Mouse (Mus musculus): ENCODE results near the gene Med24.

Med24 gene

DNA sequence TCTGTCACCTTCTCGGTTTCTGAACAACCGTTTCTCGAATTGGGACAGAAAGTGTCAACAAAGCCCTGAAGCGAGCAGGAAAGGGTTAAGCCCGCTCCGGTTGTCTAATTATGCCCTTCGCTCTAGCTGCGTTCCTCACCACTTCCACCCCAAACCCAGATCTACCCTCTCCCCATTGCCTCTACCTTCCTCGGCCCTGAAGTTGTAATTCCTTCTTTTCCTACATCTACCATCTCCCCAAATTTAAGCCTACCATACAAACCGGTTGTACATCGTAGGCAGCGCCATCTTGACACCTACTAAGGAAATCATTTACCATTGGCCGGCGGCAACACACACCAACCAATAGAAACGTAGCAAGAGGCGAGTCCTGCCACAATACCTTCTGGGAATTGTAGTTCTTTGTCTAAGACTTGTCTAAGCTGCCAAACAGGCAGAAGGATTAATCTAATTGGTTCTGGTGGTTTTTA is at the start of gene Med24:
Gene Med24, minus strand, starts transcription at position 317 of the 470 bp plus-strand sequence.
- Histone ChIP-seq H3K9me3 (ENCODE audit: low read length) (peaks cover 2% of the 10 kb centered on the region), H3K27me3 (ENCODE audit: insufficient read depth, low read length) (peaks cover 14% of the 10 kb centered on the region; the same call in 1 of the 2 replicates), H3K4me1 (replicated peaks; ENCODE audit: low read depth, low read length) (peaks cover 24% of the 10 kb centered on the region), H3K4me3 (replicated peaks; ENCODE audit: low read length) (peak within 1 kb of the TSS; percentile 92), H3K36me3 (ENCODE audit: insufficient read depth, low read length) (peaks cover 33% of the 10 kb centered on the region)
- TF ChIP-seq CTCF (conservative IDR thresholded peaks at IDR 0.05; ENCODE audit: low read length): no peak
- no peak for TF ChIP-seq NANOG (IDR thresholded peaks at IDR 0.05; ENCODE audit: borderline replicate concordance, low read length)
- TF ChIP-seq POU5F1 (IDR thresholded peaks at IDR 0.05; ENCODE audit: borderline replicate concordance, low read length): no peak

DNA sequence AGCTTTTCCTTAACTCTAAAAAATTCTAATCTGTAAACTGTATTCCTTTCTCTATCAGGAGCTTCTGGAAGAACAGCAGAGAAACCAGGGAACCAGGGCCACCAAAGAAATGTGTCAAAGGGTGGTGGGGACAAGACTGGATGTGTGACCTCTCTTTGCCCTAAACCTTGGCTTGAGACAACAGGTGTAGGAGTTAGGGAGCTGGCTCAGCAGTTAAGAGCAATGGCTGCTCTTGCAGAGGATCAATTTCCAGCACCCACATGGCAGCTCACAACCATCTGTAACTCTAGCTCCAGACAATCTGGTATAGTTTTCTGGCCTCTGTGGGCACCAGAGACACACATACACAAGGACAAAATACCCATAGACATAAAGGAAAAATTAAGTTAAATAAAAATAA is 48.7 kb upstream of the Med24 start:
- Histone ChIP-seq H3K36me3 (ENCODE audit: insufficient read depth, low read length) (0 out of 2 replicates have a peak, but pooled peaks cover under 1% of the 10 kb centered on the region), H3K9me3 (ENCODE audit: low read length) (no peaks in the 10 kb centered on the region), H3K4me1 (replicated peaks; ENCODE audit: low read depth, low read length) (peaks cover 87% of the 10 kb centered on the region), H3K4me3 (replicated peaks; ENCODE audit: low read length) (no peak overlapping the region), H3K27me3 (ENCODE audit: insufficient read depth, low read length) (peaks cover 24% of the 10 kb centered on the region)
- TF ChIP-seq NANOG (IDR thresholded peaks at IDR 0.05; ENCODE audit: borderline replicate concordance, low read length) (no peak), CTCF (conservative IDR thresholded peaks at IDR 0.05; ENCODE audit: low read length) (no peak), POU5F1 (IDR thresholded peaks at IDR 0.05; ENCODE audit: borderline replicate concordance, low read length) (no peak)

DNA sequence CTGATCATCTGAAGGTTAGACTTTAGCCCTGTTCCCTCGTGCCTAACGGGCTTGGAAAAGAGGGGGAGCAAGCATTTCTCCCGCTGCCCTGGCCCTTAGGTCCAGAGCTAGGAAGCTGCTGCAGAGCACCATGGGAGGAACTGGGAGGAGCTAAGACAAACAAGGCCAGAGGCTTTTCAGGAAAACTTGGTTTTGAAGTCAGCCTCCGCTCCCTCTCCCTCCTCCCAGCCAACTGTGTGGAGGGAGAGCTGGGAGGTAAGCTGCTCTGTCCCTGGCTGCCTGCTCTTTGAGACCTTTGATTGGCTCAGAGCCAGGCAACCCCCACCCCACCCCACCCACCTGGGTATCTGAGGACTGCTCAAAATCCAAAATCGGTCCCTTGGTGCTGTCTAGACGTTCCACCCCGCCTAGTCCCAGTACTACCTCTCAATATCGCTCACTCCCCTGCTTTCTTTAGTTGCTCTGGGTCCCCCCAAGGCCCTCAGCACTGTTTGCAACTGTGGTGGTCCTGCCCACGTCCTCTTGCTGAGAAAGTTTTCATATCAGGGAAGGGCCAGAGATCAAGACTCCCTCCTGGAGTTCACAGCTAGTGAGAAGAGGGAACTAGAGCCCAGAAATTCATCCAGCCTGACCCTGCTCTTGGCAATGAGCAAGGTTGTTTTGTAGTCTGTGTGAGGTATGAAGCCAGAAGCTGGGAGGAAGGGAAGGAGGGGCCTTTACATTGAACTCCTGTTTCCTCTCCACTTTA is 47.8 kb upstream of the Med24 start:
- H3K36me3 ChIP-seq (ENCODE audit: insufficient read depth, low read length): peaks cover 7% of the 10 kb centered on the region
- H3K4me1 ChIP-seq (replicated peaks; ENCODE audit: low read depth, low read length): peaks cover 83% of the 10 kb centered on the region

DNA sequence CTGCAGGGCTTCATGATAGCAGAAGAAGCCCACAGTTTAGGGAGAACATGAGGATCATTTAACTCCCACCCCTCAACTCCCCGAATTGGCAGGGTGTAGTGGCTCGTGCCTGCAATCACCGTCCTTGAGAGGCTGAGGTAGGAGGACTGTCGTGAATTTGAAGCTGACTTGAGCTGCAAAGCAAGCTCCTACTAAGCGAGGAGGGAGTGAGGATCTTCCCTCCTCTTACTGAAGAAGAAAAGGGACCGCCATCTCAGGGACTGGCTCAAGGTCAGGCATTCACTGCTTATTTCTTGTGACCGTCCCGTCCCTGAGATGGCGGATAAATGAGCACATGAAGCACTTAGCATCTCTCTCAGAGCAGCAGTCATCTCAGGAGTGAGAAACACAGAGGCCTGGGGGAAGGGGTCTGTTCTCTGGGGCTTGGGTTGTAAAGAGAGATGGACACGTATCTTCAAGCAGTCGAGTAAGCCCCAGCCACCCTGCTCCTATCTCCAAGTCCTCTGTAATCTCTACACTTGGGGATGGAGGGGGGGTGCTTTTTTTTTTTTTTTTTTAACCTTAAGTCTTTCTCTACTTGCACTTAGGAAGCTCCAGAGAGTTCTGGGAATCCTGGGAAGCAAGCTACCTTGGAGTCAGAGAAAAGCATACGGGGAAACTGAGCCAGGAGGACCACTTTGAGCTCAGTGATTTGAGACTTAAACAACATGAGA is 47.0 kb upstream of the Med24 start:
- H3K9me3 ChIP-seq (ENCODE audit: low read length): no peaks in the 10 kb centered on the region
- peaks cover 15% of the 10 kb centered on the region for H3K36me3 ChIP-seq (ENCODE audit: insufficient read depth, low read length)
- no peak for TF ChIP-seq NANOG (IDR thresholded peaks at IDR 0.05; ENCODE audit: borderline replicate concordance, low read length)
- TF ChIP-seq POU5F1 (IDR thresholded peaks at IDR 0.05; ENCODE audit: borderline replicate concordance, low read length): no peak
- TF ChIP-seq CTCF (conservative IDR thresholded peaks at IDR 0.05; ENCODE audit: low read length): no peak
- peak overlapping the region; percentile 79 for H3K4me3 ChIP-seq (replicated peaks; ENCODE audit: low read length)
- peaks cover 77% of the 10 kb centered on the region for H3K4me1 ChIP-seq (replicated peaks; ENCODE audit: low read depth, low read length)
- H3K27me3 ChIP-seq (ENCODE audit: insufficient read depth, low read length): peaks cover 23% of the 10 kb centered on the region

More for the DNA sequence above, 47.8 kb upstream of the Med24 start:
- TF ChIP-seq CTCF (conservative IDR thresholded peaks at IDR 0.05; ENCODE audit: low read length): no peak
- no peak for TF ChIP-seq NANOG (IDR thresholded peaks at IDR 0.05; ENCODE audit: borderline replicate concordance, low read length)
- no peak for TF ChIP-seq POU5F1 (IDR thresholded peaks at IDR 0.05; ENCODE audit: borderline replicate concordance, low read length)
- Histone ChIP-seq H3K9me3 (ENCODE audit: low read length) (no peaks in the 10 kb centered on the region), H3K27me3 (ENCODE audit: insufficient read depth, low read length) (peaks cover 28% of the 10 kb centered on the region), H3K4me3 (replicated peaks; ENCODE audit: low read length) (peak overlapping the region; percentile 79)

DNA sequence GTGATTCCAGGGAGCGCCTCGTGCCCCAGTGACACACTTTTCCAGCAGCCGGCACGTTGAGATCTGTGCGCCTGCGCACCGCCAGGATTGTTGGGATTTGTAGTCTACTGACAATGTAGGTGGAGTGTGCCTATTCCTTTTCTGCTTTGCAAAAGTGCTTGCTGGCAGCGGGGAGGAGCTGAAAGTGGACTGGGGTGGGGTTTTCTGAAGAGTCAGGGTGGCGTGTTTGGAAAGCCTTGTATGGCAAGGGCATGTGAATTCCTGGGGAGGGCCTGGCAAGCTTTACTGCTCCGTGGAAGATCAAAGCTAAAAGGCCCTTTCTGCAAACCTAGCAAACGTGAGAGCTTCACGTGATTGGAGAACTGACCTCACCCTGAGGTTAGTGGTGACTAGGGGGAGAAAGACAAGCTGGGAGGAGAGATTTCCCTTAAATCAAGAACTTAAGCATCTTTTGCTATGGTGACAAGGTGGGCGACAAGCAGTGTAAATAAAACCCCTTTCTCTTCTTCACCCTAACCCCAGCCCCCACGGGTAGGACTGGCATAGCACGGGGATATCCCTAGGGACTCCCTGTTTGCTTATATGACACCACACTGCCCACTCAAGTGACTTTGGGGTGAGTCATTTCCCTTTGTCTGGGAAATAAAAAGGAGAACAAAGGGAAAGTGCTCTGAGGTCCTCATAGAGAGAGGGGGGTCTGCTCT is 46.3 kb upstream of the Med24 start:
- TF ChIP-seq CTCF (conservative IDR thresholded peaks at IDR 0.05; ENCODE audit: low read length) (no peak), POU5F1 (IDR thresholded peaks at IDR 0.05; ENCODE audit: borderline replicate concordance, low read length) (no peak), NANOG (IDR thresholded peaks at IDR 0.05; ENCODE audit: borderline replicate concordance, low read length) (no peak)
- Histone ChIP-seq H3K4me1 (replicated peaks; ENCODE audit: low read depth, low read length) (peaks cover 77% of the 10 kb centered on the region), H3K4me3 (replicated peaks; ENCODE audit: low read length) (peak overlapping the region; percentile 79), H3K9me3 (ENCODE audit: low read length) (no peaks in the 10 kb centered on the region), H3K36me3 (ENCODE audit: insufficient read depth, low read length) (peaks cover 22% of the 10 kb centered on the region), H3K27me3 (ENCODE audit: insufficient read depth, low read length) (peaks cover 23% of the 10 kb centered on the region)

DNA sequence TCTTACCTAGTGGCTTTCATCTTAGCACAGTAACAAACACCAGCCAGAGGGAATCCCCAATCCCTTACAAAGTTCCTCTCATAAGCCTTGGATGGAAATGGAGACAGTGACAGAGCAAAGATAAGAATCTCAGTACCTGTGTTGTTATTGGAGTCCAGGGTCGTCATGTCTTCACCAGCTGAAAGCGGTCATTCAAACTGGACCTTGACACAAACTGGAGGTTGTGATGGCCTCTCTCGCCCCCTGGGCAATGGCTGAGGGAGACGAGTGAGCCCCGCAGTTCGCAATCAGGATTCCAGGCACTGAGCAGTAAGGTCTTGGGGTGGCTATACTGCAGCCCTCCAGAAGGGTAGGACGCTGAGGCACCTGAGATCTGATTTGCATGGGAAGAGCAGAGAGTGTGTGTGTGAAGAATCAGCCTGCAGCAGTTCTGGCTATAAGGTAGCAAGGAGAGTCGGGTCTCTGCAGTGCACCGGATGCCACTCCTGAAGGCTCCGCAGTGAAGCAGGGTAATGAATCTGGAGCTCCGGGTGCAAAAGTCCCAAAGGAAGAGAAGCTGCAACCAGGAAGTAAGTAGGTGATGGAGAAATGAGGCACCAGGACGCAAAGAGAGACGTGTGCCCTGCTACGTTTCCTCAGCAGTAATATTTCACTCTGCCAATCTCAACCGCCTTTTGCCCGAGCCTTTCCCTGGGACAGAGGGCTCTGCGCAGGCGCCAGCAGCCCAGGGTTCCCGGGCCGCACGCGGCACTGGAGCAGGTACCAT is 45.5 kb upstream of the Med24 start, which contains the start of gene Nr1d1:
Gene Nr1d1, minus strand, starts transcription at position 752 of the 766 bp plus-strand sequence.
- peak within 1 kb of the TSS; percentile 79 for H3K4me3 ChIP-seq (replicated peaks; ENCODE audit: low read length)
- H3K9me3 ChIP-seq (ENCODE audit: low read length): no peaks in the 10 kb centered on the region
- TF ChIP-seq POU5F1 (IDR thresholded peaks at IDR 0.05; ENCODE audit: borderline replicate concordance, low read length) (no peak), CTCF (conservative IDR thresholded peaks at IDR 0.05; ENCODE audit: low read length) (no peak), NANOG (IDR thresholded peaks at IDR 0.05; ENCODE audit: borderline replicate concordance, low read length) (no peak)

DNA sequence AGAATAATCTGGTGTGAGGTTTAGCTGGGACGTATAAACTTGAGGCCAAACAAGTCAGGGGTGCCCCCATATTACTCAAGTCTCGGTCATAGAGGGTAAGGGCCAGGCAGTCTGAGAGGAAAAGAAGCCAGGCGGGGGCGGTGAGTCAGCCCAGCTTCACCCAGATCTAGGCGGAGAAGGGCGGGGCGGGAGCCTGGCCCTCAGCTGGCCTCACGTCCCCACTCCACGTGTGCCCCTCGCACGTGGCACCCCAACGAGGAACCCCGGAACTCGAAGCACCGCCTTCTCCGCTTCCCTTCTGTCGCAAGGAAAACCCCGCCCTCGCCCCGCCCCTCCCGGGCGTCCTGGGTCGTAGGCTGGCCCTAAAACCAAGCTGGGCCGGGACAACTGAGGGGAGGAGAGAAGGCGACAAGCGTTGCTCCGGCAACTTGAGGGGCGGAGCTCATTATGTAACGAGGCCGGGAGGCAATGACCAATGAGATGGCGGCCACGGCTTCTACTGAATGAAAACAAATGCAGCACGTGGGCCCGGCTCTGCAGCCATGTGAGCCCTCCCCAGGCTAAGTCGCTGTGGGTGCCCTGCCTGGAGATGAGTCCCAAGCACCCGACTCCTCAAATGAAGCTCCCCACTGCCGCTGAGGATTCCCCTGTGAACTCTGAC is 44.5 kb upstream of the Med24 start:
- Histone ChIP-seq H3K9me3 (ENCODE audit: low read length) (no peaks in the 10 kb centered on the region), H3K36me3 (ENCODE audit: insufficient read depth, low read length) (peaks cover 40% of the 10 kb centered on the region), H3K4me1 (replicated peaks; ENCODE audit: low read depth, low read length) (peaks cover 80% of the 10 kb centered on the region), H3K27me3 (ENCODE audit: insufficient read depth, low read length) (peaks cover 26% of the 10 kb centered on the region), H3K4me3 (replicated peaks; ENCODE audit: low read length) (peak overlapping the region; percentile 79)
- TF ChIP-seq CTCF (conservative IDR thresholded peaks at IDR 0.05; ENCODE audit: low read length): no peak
- no peak for TF ChIP-seq POU5F1 (IDR thresholded peaks at IDR 0.05; ENCODE audit: borderline replicate concordance, low read length)
- no peak for TF ChIP-seq NANOG (IDR thresholded peaks at IDR 0.05; ENCODE audit: borderline replicate concordance, low read length)

More for the DNA sequence above, 45.5 kb upstream of the Med24 start, which contains the start of gene Nr1d1:
- peaks cover 30% of the 10 kb centered on the region for H3K36me3 ChIP-seq (ENCODE audit: insufficient read depth, low read length)
- peaks cover 77% of the 10 kb centered on the region for H3K4me1 ChIP-seq (replicated peaks; ENCODE audit: low read depth, low read length)
- peaks cover 23% of the 10 kb centered on the region for H3K27me3 ChIP-seq (ENCODE audit: insufficient read depth, low read length)

Measured in E14TG2a.4 (cell line).